Mouse (Mus musculus): ENCODE measurements around the gene Chat.
"Not testable (repeated sequence)": the region's sequence is repeated elsewhere in the genome, so short reads cannot be mapped to it uniquely, and the experiment has no call there.

The Chat gene

DNA sequence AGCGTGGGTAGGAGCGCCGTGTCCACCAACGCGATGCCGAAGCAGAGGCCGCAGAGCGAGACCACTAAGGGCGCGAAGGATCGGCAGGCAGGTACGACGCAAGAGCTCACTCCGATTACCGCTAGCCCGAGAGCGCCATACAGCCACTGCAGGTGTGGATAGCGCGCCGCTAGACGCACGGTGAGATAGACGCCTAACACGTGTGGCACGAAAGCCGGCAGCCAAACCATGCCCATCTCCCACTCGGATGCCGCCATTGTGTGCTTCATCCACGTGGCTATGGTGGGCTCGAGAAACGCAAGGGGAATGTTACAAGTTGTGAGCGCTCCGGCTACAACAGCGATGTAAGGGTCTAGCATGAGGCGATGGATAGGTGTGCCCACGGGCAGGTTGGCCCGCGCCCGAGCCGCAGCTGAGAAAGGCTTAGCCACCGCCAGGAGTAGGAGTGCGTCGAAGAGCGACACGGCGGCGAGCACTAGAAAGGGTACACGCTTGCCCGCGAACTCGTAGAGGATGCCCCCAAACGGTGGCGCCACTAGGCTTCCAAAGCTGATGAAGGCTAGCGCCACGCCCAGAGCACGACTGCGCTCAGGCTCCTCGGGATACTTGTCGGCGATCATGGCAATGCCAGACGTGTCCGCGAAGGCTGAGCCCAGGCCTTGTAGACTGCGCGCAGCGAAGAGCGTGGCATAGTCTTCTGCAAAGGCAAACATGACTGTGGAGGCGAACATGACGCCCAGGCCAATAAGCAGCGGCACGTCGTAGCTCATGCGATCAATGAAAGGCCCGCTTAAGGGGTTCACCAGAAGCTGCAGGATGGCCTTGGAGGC, 2.4 kb downstream of the Chat start:
- in situ Hi-C loops (cut with MboI, MseI) = no loop called here

DNA sequence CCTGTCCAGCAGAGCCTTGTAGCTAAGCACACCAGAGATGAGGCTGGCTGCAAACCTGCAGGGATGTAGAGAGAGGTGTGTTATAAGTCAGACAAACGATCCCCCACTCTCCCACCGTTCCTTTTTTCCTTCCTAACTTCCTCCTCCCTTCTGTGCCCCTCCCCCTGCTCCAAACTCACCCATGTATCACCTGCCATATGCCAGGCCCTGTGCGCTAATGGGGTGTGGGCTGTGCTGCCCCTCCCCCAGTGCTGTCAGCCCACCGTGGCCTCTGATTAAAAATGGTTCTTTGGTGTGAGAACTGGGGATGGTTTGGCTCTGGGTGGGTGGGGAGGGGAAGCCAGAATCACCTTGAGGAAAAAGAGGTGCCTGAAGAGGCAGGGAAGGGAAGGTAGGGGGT, 13.2 kb downstream of the Chat start:
- in situ Hi-C loops (cut with MboI, MseI) = no loop called here

DNA sequence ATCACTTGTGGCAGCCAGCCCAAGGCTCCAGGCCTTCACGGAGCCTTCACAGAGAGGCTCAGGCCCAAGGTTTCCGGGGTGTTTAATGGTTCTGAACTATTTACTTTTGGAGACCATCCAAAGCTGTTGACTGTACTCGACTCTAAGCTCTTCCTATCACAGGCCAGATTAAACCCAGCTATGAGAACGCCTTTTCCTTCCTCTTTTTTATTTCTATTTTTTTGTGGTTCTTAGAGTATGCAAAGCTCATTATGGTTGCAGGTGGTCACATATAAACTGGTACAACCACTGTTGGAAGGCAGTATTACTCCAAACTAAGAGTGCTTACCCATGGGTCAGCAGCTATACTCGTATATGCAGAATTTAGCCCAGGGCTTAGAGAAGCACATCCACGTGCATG, 18.8 kb downstream of the Chat start:
- in situ Hi-C loops (cut with MboI, MseI) = no loop called here

GRCm38 (mm10) chr14:32443446-32443845, 22.3 kb downstream of the Chat start:
- in situ Hi-C loops (cut with MboI, MseI) = no loop called here

DNA sequence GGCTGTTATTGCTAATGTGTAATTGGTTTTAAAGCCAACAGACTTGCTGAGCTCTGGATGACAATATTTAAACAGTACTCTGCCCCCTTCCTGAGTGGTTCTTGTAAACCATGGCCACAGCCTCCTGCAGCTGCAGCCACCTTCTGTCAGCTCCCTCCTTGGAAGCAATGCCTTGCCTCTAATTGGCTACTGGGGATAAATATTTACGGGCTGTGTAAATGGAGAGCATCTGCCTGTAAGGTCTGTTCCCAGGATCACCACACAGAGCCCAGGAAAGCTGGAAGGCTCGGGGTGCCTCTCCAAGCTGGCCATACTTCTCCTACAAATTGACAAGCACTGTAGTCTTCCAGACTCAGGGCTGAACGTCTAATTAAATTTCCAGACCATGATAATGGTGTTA, 26.0 kb downstream of the Chat start:
- in situ Hi-C loops (cut with MboI, MseI) = no loop called here

GRCm38 (mm10) chr14:32439316-32439715, 26.5 kb downstream of the Chat start:
- in situ Hi-C loops (cut with MboI, MseI) = no loop called here

GRCm38 (mm10) chr14:32437352-32437793, 28.4 kb downstream of the Chat start:
- in situ Hi-C loops (cut with MboI, MseI) = no loop called here

GRCm38 (mm10) chr14:32429030-32429602, 36.7 kb downstream of the Chat start:
- in situ Hi-C loops (cut with MboI, MseI) = no loop called here

GRCm38 (mm10) chr14:32423946-32424345, 41.8 kb downstream of the Chat start:
- in situ Hi-C loops (cut with MboI, MseI) = no loop called here

DNA sequence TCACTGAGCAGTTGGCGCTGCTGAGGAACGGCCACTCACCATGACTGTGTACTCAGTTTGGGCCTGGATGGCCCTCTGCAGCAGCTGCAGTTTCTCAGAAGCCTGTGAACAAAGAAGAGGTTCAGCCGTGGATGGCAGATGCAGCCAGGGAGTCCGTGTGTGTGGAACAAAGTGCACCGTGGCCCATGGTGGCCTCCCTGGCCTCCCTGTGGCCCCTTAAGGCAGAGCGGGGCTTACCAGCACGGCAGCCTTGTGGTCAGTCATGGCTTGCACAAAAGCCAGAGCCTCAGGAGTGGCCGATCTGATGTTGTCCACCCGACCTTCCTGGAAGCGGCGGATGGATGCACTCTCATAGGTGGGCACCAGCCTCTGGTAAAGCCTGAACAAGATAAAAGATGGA, 47.0 kb downstream of the Chat start:
- in situ Hi-C loops (cut with MboI, MseI) = no loop called here

- in situ Hi-C loops (cut with MboI, MseI) = no loop called here
Measured at GRCm38 (mm10) chr14:32412075-32412474, 53.7 kb downstream of the Chat start.

DNA sequence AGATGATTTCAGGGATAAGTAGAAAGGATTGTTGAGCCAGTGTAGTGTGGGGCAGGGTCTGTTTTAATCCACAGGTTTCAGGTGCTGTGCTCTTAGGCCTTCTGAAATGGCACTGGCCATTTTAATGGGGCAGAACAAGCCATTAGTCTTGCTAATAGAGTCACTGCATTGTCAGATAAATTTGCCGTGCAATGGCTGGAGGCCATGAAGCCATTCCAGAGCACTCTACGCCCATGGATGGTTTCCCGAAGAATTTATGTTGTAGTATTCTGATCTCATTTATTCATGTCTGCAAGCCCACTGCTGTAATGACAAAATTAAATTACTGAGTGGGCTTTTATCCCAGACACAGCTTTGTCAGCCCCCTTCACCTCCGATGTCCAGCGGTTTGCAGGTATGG, 55.7 kb downstream of the Chat start:
- in situ Hi-C loops (cut with MboI, MseI) = no loop called here

GRCm38 (mm10) chr14:32405399-32405798, 60.4 kb downstream of the Chat start:
- in situ Hi-C loops (cut with MboI, MseI) = not testable (repeated sequence)

DNA sequence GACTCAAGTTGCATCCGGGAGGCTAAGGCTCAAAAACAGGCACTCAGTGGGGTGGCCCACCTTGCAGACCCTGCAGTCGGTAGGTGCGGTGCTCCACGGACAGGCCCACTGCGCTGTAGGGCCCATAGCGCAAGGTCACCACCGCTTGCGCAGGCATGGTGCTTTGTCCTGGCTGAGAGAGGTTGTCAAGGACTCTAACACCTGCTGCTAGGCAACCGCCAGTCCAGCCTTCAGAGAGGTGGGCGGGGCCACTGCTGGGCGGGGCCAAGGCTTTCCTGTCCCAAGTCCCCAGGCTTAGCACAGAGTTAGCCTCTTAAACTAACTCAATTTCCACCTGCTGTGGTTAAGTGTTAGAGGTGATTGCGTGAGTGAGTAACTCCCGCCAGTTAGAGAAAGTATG, 77.6 kb downstream of the Chat start, which contains the start of gene 1700024G13Rik:
TSS of gene 1700024G13Rik (minus strand) at position 196 of the 400 bp plus-strand sequence.
- in situ Hi-C loops (cut with MboI, MseI) = no loop called here

DNA sequence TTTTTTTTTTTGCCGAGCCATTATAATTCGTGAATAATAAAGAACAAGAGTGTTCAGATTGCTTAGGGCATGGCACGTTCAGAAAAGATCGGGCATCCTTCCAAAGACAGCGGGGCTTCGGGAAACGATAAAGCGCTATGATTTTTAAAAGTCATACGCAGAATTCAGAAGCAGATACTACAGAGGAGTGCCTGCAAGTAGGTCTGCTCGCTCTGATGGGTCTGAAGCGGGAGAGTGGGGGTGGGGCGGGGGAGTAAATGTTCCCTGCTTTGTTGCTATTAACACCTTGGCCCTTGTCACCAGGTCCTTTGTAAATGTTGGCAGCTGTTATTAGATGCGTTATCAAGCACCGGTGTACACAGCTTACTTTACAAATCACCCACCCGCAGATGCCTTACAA, 84.2 kb downstream of the Chat start:
- in situ Hi-C loops (cut with MboI, MseI) = no loop called here

- in situ Hi-C loops (cut with MboI, MseI) = no loop called here
Measured at GRCm38 (mm10) chr14:32381066-32381465, 84.7 kb downstream of the Chat start.

DNA sequence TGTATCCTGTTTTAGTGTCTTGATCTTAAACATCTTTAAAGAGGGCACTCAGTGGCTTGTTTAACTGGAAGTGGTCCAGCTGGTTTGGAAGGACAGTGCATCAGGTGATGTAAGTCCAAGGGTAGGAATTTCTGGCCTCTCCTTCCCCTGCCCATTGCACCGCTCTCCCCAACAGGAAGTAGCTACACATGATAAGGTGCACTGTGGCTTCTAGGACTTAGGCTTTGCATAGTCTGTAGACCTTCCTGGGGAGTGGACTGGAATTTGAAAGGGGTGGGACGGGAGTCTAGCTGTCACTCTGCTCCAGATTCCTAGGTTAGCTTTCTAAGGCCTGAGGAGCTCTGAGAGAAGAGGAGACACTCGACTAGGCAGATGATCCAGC, 85.7 kb downstream of the Chat start:
- in situ Hi-C loops (cut with MboI, MseI) = no loop called here

GRCm38 (mm10) chr14:32379395-32380098, 86.2 kb downstream of the Chat start:
- in situ Hi-C loops (cut with MboI, MseI) = no loop called here

DNA sequence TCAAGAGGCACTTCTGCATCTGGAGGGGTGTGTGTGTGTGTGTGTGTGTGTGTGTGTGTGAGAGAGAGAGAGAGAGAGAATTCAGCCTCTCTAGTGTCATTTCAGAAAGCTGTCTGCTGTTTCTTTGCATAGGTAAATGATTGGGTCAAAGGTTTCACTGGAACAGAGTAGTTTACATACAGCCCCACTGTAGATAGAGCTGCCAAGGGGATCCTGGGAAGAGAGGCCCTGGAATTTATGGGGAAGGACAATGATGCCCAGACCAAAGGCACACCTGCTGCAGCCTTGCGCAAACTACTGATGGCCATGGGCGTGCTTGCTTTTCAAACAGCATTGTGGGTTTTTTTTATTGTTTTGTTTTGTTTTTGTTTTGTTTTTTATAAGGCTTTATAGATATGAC, 93.3 kb downstream of the Chat start:
- in situ Hi-C loops (cut with MboI, MseI) = no loop called here

DNA sequence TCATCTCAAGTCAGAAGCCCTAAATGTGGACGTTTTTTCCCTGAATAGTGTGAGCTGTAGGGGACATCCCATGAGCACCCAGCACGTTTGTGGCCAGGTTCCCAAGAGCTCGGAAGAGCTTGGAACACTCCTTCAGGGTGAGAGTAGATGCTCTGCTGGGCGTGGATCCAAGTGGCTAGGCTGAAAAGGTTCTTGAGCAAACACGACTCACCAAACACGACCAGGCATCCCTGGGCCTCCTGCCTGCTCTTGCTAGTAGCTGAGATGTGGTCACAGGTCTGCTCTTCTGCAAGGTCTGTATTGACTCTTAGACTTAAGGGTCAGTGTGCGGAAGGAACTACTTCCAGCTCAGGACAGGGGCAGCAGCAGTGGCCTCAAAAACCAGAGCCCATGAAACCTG, 96.0 kb downstream of the Chat start:
- in situ Hi-C loops (cut with MboI, MseI) = no loop called here

DNA sequence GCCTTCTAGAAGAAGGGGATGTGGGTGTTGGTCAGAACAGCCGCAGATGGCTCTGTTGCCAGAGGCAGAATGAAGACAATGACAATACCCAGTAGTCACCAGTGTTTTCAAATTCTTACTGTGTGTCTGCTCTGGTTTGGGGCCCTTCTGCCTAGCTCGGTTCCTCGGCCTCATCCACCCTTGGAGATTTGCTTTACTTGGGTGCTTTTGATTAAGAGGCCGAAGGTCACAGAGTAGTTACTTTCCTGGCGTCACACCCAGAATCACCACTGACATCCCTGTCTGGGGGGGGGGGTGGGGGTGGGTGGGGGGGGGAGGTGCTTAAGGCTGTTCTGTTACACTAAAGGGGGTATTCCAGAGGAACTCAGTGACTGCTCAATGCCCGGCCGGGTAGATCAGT, 101.4 kb downstream of the Chat start:
- in situ Hi-C loops (cut with MboI, MseI) = no loop called here
